Mouse (Mus musculus) embryonic fibroblast, embryonic 13.5 days (primary cell): ENCODE results near the gene B830017H08Rik.

Source experiments
- CTCF ChIP-seq: IDR thresholded peaks from 2 replicates; pipeline ENCODE4 v1.5.1; 2011; ENCODE audit warnings: mild to moderate bottlenecking, control low read depth, low read length, moderate library complexity, borderline replicate concordance; ENCODE audit not compliant: insufficient read depth
- POLR2A ChIP-seq: IDR thresholded peaks from 2 replicates; pipeline ENCODE4 v1.6.1; 2011; ENCODE audit warnings: low read depth, mild to moderate bottlenecking, control low read depth, low read length, moderate library complexity

DNA sequence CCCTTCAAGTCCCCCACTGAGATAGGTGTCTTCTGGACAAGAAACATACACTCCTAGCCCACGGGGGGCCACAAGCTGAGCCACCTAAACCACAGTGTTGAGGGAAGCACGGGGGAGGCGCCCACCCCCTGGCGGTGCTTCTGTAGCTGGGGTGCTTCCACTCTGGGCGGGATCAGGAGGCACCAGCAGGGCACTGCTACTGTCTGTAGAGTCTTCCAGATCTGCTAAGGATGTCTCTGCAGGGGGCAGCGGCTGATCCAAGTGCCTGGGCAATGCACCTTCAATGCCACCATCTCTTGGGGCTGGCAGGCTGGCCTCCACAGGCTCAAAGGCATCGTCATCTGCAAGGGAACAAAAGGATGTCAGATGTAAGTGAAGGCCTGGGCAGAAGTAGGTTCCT is 9.5 kb downstream of the B830017H08Rik start:
- TF ChIP-seq CTCF: no peak
- TF ChIP-seq POLR2A: no peak
